Mouse (Mus musculus): ENCODE results near the gene Cfap99. TPM values are rescaled to one million over a fixed set of nuclear protein-coding genes. Genes with fewer than 3 reads are reported as not detected.

Cfap99 gene
- total RNA-seq, 2 experiments from 2014 or later: 0.51 to 0.59 TPM

DNA sequence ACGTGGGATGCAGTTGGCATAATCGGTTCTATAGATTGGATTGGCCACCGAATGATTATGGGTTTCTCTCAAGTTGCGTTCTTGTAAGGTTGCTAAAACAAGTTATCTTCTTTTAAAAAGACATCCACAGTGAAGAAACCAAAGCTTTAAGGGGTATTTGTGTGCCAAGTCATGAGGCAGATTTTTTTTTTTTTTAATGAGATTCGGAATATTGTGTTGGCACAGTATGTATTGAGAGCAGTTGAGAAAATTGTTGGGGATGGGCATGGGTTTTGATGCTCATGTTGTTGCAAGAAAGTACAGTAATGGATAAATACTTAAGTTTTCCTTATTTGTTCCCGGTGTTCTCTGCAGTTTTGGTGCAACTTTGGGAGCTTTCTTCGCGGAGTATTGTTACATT lies 82.4 kb downstream of the Cfap99 start:
- intact Hi-C loops (cut with DNase I): no loop called here

DNA sequence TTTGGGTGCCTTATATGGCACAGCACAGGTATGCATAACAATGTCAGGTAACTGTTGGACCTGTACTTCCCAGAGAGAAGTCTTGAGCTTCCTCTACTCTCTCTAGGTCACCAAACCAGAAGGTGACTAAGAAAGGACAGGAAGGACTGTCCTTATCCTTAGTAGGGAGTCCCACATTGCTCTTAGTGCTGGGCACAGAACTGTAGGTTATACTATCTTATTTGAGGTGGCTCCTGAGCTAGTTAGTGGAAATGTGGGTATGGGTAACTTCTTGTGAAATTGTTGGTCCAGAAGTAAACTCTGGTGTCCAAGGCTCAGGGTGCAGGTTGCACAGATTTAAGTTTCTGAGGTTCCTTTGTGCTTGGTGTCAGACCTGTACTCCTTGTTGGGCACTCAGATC lies 83.7 kb downstream of the Cfap99 start:
- intact Hi-C loops (cut with DNase I): no loop called here
- DNase-seq (ENCODE audit: low spot score in 2 of 2): no peak

More for the DNA sequence above, 82.4 kb downstream of the Cfap99 start:
- DNase-seq (ENCODE audit: low spot score in 2 of 2): no peak

DNA sequence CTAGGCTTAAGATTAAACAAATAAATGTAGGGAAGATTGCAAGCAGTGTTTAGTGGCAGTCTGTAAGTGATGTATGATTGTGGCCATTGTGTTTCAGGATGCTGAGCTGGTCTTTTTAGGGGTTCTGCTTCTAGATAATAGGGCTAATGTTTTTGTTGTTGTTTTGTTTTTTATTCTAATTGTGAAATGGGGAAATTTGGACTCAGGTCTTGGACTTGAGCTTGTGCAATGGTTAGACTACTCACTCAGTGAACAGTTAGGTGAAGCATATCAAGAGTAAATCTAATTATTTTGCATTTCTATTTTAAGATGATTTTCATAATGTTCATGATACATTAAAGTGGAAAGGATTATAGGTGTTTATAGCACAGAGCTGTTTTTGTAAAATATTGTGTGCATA lies 84.1 kb downstream of the Cfap99 start:
- no peak for DNase-seq (ENCODE audit: low spot score in 2 of 2)
- intact Hi-C loops (cut with DNase I): no loop called here

Other genes with a start within 250 kb of the Cfap99 start
- under 1 TPM; 0.79 to 0.91 TPM for gene Poln, start 119.2 kb upstream of the Cfap99 start, total RNA-seq (2021)
- 1 to 10 TPM; 5.1 to 5.5 TPM for gene Haus3, start 119.1 kb upstream of the Cfap99 start, total RNA-seq (2021)
- gene Mxd4, start 100.9 kb upstream of the Cfap99 start, total RNA-seq (2021): 10 to 100 TPM; 75.4 to 87.4 TPM
- gene Zfyve28, start 151 bp upstream of the Cfap99 start, total RNA-seq (2021): 10 to 100 TPM; 38.2 to 40.0 TPM
- gene Rnf4, start 47.7 kb downstream of the Cfap99 start, total RNA-seq (2021): 10 to 100 TPM; 82.3 to 86.0 TPM
- 10 to 100 TPM; 41.0 to 41.8 TPM for gene Fam193a, start 81.3 kb downstream of the Cfap99 start, total RNA-seq (2021)
- 10 to 100 TPM in 1 of 2 experiments, 1 to 10 TPM in 1; 9.2 to 11.7 TPM for gene Tnip2, start 225.4 kb downstream of the Cfap99 start, total RNA-seq (2021)
- gene Sh3bp2, start 237.2 kb downstream of the Cfap99 start, total RNA-seq (2021): 1 to 10 TPM; 2.8 to 4.6 TPM

Measured in left cerebral cortex, postnatal 14 days (tissue).